Mouse (Mus musculus): Measurements from ENCODE around the gene Camp. TPM values are rescaled to one million over a fixed set of nuclear protein-coding genes. Genes with fewer than 3 reads are reported as not detected.

Camp gene
- polyA plus RNA-seq, 1 experiment, result not detected

DNA sequence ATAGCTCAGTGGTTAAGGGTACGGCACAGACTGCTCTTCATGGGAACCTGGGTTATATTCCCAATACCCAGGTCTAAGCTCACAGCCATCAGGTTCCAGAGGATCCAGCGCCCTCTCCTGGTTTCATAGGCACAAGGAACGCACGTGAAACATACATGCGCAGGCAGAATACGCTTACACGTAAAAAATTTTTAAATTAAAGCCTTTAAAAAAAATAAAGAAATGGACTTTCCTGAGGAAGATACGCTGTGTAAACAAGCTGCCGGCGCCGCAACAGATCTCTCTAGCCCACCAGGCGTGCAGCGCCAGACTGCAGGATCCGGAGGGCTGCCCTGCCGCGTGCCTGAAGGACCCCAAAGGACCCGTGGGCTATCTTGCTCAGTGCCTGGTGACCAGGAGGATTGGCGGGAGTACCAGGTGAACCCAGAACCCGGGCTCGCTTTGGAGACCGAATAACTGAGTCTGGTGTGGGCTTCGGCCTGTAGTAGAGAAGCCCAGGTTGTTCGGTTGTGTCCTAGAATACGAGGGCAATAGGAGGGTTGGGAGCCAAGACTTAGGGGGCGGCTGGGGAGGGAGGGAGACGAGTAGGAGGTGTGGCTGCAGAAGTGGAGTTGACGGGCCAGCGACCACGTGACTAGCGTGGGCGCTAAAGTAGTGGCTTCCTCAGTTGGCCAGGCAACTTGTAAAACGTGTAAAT lies 16.9 kb downstream of the Camp start, which contains the start of gene Nme6:
Gene Nme6 (plus strand): TSS at position 359 of the 697 bp plus-strand sequence.
- Histone ChIP-seq H3ac (ENCODE audit: control insufficient read depth, insufficient read length) (peak within 1 kb of the TSS; percentile 26), H3K79me2 (ENCODE audit: control insufficient read depth, insufficient read depth) (no peaks in the 10 kb centered on the region), H3K4me2 (ENCODE audit: low read depth) (peak within 1 kb of the TSS; percentile 97), H3K36me3 (ENCODE audit: control insufficient read depth, insufficient read depth) (no peaks in the 10 kb centered on the region), H3K4me3 (peak within 1 kb of the TSS; percentile 72), H3K27me3 (ENCODE audit: control insufficient read depth, insufficient read depth, insufficient read length) (no peaks in the 10 kb centered on the region)
- TF ChIP-seq POLR2AphosphoS2 (IDR thresholded peaks at IDR 0.05; ENCODE audit: insufficient read length, low read depth), result peak; percentile 44
- no peak for TF ChIP-seq REST (IDR thresholded peaks at IDR 0.05; ENCODE audit: insufficient read depth, insufficient read length)
- TF ChIP-seq TCF12 (IDR thresholded peaks at IDR 0.05; ENCODE audit: insufficient read depth, poor library complexity, severe bottlenecking), result no peak
- TF ChIP-seq MAX (IDR thresholded peaks at IDR 0.05; ENCODE audit: low read depth), result peak; percentile 97
- TF ChIP-seq POLR2A (IDR thresholded peaks at IDR 0.05; ENCODE audit: insufficient read length, low read depth), result peak; percentile 65
- peak; percentile 23 for TF ChIP-seq E2F4 (IDR thresholded peaks at IDR 0.05; ENCODE audit: insufficient read depth)
- TF ChIP-seq USF1 (IDR thresholded peaks at IDR 0.05; ENCODE audit: low read depth), result peak; percentile 86
- TF ChIP-seq MYOG (IDR thresholded peaks at IDR 0.05; ENCODE audit: control insufficient read depth in 1 of 3, insufficient read depth in 1 of 3, insufficient read length in 2 of 3, low read depth in 2 of 3), result peak in 1 of 3 experiments; percentile 6
- TF ChIP-seq TCF3 (IDR thresholded peaks at IDR 0.05; ENCODE audit: insufficient read length, low read depth), result no peak

DNA sequence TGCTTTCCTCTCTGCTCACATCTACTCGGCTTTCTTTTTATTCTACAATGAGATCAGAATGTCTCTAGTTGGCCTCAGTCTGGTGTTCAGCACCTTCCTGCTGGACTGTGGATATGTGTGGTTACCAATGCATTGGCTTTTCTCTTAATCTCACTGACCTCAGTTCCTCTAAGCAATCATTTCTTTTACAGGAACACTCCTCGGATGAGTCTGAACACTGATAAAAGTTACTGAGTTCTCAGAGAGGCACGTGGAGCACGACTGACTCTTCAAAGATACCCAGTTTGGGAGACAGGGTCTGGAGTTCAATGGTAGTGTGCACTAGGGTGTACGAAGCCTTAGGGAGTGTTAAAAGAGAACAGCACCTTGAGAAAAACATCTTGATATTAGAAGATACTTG lies 23.2 kb downstream of the Camp start:
- H3K27me3 ChIP-seq (ENCODE audit: control insufficient read depth, insufficient read depth, insufficient read length), result no peaks in the 10 kb centered on the region
- H3K4me2 ChIP-seq (ENCODE audit: low read depth), result no peak overlapping the region
- TF ChIP-seq CEBPB (IDR thresholded peaks at IDR 0.05; ENCODE audit: insufficient read depth, poor library complexity, severe bottlenecking), result no peak
- TF ChIP-seq REST (IDR thresholded peaks at IDR 0.05; ENCODE audit: insufficient read depth, insufficient read length), result no peak
- TF ChIP-seq USF1 (IDR thresholded peaks at IDR 0.05; ENCODE audit: low read depth), result no peak
- TF ChIP-seq TCF12 (IDR thresholded peaks at IDR 0.05; ENCODE audit: insufficient read depth, poor library complexity, severe bottlenecking), result no peak
- no peak for TF ChIP-seq MYOD1 (IDR thresholded peaks at IDR 0.05; ENCODE audit: control insufficient read depth in 1 of 3, insufficient read length in 2 of 3, low read depth in 2 of 3)
- TF ChIP-seq POLR2A (IDR thresholded peaks at IDR 0.05; ENCODE audit: insufficient read length, low read depth), result no peak
- no peak for TF ChIP-seq POLR2AphosphoS2 (IDR thresholded peaks at IDR 0.05; ENCODE audit: insufficient read length, low read depth)
- TF ChIP-seq TCF3 (IDR thresholded peaks at IDR 0.05; ENCODE audit: insufficient read length, low read depth), result no peak
- TF ChIP-seq MAX (IDR thresholded peaks at IDR 0.05; ENCODE audit: low read depth), result no peak
- no peak for TF ChIP-seq SRF (IDR thresholded peaks at IDR 0.05; ENCODE audit: control insufficient read depth, insufficient read length, low read depth)
- no peak for TF ChIP-seq MYOG (IDR thresholded peaks at IDR 0.05; ENCODE audit: control insufficient read depth in 1 of 3, insufficient read depth in 1 of 3, insufficient read length in 2 of 3, low read depth in 2 of 3)
- no peak for TF ChIP-seq E2F4 (IDR thresholded peaks at IDR 0.05; ENCODE audit: insufficient read depth)
- no peak overlapping the region for H3ac ChIP-seq (ENCODE audit: control insufficient read depth, insufficient read length)
- no peak overlapping the region for H3K4me3 ChIP-seq
- H3K79me2 ChIP-seq (ENCODE audit: control insufficient read depth, insufficient read depth), result no peaks in the 10 kb centered on the region
- no peaks in the 10 kb centered on the region for H3K36me3 ChIP-seq (ENCODE audit: control insufficient read depth, insufficient read depth)

DNA sequence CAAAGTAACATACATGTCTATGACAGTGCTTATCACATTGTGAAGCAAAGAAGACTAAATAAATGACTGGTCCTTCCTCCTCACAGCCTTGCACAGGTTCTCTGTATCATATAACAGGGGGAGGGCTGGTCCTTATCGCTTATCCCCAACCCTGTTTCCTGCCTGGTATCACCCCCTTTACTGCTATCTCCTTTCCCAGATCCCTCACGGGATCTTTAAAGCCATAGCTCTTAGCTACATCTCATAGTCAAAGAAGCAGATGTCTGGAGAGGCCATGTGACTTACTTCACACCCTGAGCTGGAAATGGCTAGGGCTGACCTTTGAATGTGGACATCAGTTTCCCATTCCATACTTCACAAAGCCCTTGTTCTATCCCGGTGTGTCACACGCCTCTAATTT lies 23.7 kb downstream of the Camp start:
- Histone ChIP-seq H3K79me2 (ENCODE audit: control insufficient read depth, insufficient read depth) (no peaks in the 10 kb centered on the region), H3K4me2 (ENCODE audit: low read depth) (no peak overlapping the region), H3ac (ENCODE audit: control insufficient read depth, insufficient read length) (no peak overlapping the region), H3K4me3 (no peak overlapping the region), H3K36me3 (ENCODE audit: control insufficient read depth, insufficient read depth) (no peaks in the 10 kb centered on the region), H3K27me3 (ENCODE audit: control insufficient read depth, insufficient read depth, insufficient read length) (no peaks in the 10 kb centered on the region)
- TF ChIP-seq CEBPB (IDR thresholded peaks at IDR 0.05; ENCODE audit: insufficient read depth, poor library complexity, severe bottlenecking), result no peak
- no peak for TF ChIP-seq POLR2A (IDR thresholded peaks at IDR 0.05; ENCODE audit: insufficient read length, low read depth)
- no peak for TF ChIP-seq SRF (IDR thresholded peaks at IDR 0.05; ENCODE audit: control insufficient read depth, insufficient read length, low read depth)

- no peak overlapping the region for H3ac ChIP-seq (ENCODE audit: control insufficient read depth, insufficient read length)
- no peaks in the 10 kb centered on the region for H3K79me2 ChIP-seq (ENCODE audit: control insufficient read depth, insufficient read depth)
- H3K4me3 ChIP-seq, result no peak overlapping the region
- H3K27me3 ChIP-seq (ENCODE audit: control insufficient read depth, insufficient read depth, insufficient read length), result no peaks in the 10 kb centered on the region
- no peak for TF ChIP-seq TCF3 (IDR thresholded peaks at IDR 0.05; ENCODE audit: insufficient read length, low read depth)
- TF ChIP-seq POLR2A (IDR thresholded peaks at IDR 0.05; ENCODE audit: insufficient read length, low read depth), result no peak
- TF ChIP-seq MAX (IDR thresholded peaks at IDR 0.05; ENCODE audit: low read depth), result no peak
- no peak for TF ChIP-seq E2F4 (IDR thresholded peaks at IDR 0.05; ENCODE audit: insufficient read depth)
- TF ChIP-seq MYOD1 (IDR thresholded peaks at IDR 0.05; ENCODE audit: control insufficient read depth in 1 of 3, insufficient read length in 2 of 3, low read depth in 2 of 3), result no peak
- TF ChIP-seq TCF12 (IDR thresholded peaks at IDR 0.05; ENCODE audit: insufficient read depth, poor library complexity, severe bottlenecking), result no peak
- no peak for TF ChIP-seq REST (IDR thresholded peaks at IDR 0.05; ENCODE audit: insufficient read depth, insufficient read length)
- TF ChIP-seq POLR2AphosphoS2 (IDR thresholded peaks at IDR 0.05; ENCODE audit: insufficient read length, low read depth), result no peak
- no peak for TF ChIP-seq SRF (IDR thresholded peaks at IDR 0.05; ENCODE audit: control insufficient read depth, insufficient read length, low read depth)
- no peak for TF ChIP-seq USF1 (IDR thresholded peaks at IDR 0.05; ENCODE audit: low read depth)
- no peak for TF ChIP-seq CEBPB (IDR thresholded peaks at IDR 0.05; ENCODE audit: insufficient read depth, poor library complexity, severe bottlenecking)
- no peak for TF ChIP-seq MYOG (IDR thresholded peaks at IDR 0.05; ENCODE audit: control insufficient read depth in 1 of 3, insufficient read depth in 1 of 3, insufficient read length in 2 of 3, low read depth in 2 of 3)
- no peak overlapping the region for H3K4me2 ChIP-seq (ENCODE audit: low read depth)
- no peaks in the 10 kb centered on the region for H3K36me3 ChIP-seq (ENCODE audit: control insufficient read depth, insufficient read depth)
Observed at GRCm38 (mm10) chr9:109816341-109816740, 33.1 kb downstream of the Camp start.

DNA sequence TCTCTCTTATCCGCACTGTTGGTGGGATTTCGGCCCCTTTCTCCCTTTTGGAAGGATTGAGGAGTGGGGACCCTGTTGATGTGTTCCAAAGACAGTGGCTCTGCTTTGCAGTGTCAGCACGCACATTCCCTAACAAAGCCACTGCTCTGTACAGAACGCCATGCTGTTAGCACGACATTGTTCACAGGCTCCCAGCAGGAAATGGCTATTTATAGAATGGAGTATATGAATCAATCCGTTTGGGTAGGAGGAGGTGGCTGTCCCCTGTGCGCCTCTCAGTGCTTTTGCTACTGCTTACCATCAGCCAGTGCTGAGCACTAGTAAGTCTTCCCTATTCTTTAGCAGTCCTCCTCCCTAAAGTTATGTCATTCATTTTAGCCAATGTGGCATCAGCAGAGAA lies 36.0 kb downstream of the Camp start:
- H3K4me2 ChIP-seq (ENCODE audit: low read depth), result peak overlapping the region; percentile 8
- no peaks in the 10 kb centered on the region for H3K27me3 ChIP-seq (ENCODE audit: control insufficient read depth, insufficient read depth, insufficient read length)
- no peak overlapping the region for H3ac ChIP-seq (ENCODE audit: control insufficient read depth, insufficient read length)
- no peaks in the 10 kb centered on the region for H3K79me2 ChIP-seq (ENCODE audit: control insufficient read depth, insufficient read depth)
- no peaks in the 10 kb centered on the region for H3K36me3 ChIP-seq (ENCODE audit: control insufficient read depth, insufficient read depth)
- no peak overlapping the region for H3K4me3 ChIP-seq
- no peak for TF ChIP-seq POLR2AphosphoS2 (IDR thresholded peaks at IDR 0.05; ENCODE audit: insufficient read length, low read depth)
- TF ChIP-seq TCF3 (IDR thresholded peaks at IDR 0.05; ENCODE audit: insufficient read length, low read depth), result no peak
- TF ChIP-seq CEBPB (IDR thresholded peaks at IDR 0.05; ENCODE audit: insufficient read depth, poor library complexity, severe bottlenecking), result no peak
- TF ChIP-seq MYOG (IDR thresholded peaks at IDR 0.05; ENCODE audit: control insufficient read depth in 1 of 3, insufficient read depth in 1 of 3, insufficient read length in 2 of 3, low read depth in 2 of 3), result no peak
- TF ChIP-seq MAX (IDR thresholded peaks at IDR 0.05; ENCODE audit: low read depth), result no peak
- TF ChIP-seq SRF (IDR thresholded peaks at IDR 0.05; ENCODE audit: control insufficient read depth, insufficient read length, low read depth), result no peak
- no peak for TF ChIP-seq POLR2A (IDR thresholded peaks at IDR 0.05; ENCODE audit: insufficient read length, low read depth)
- TF ChIP-seq REST (IDR thresholded peaks at IDR 0.05; ENCODE audit: insufficient read depth, insufficient read length), result no peak
- no peak for TF ChIP-seq TCF12 (IDR thresholded peaks at IDR 0.05; ENCODE audit: insufficient read depth, poor library complexity, severe bottlenecking)
- TF ChIP-seq MYOD1 (IDR thresholded peaks at IDR 0.05; ENCODE audit: control insufficient read depth in 1 of 3, insufficient read length in 2 of 3, low read depth in 2 of 3), result no peak
- no peak for TF ChIP-seq USF1 (IDR thresholded peaks at IDR 0.05; ENCODE audit: low read depth)
